Mouse (Mus musculus) brown adipose tissue, adult 24 weeks (tissue): ENCODE measurements around the gene Qpctl. TPM values are rescaled to one million over a fixed set of nuclear protein-coding genes. Genes with fewer than 3 reads are reported as not detected.
A peak's percentile ranks its signal among the peaks of the same experiment; 100 is the strongest.

Experiments used
- H3K27ac ChIP-seq: fragments of 200-500 bp; replicated peaks from 2 replicates; pipeline ENCODE4 v1.5.1; 2012; ENCODE audit warnings: low read depth, mild to moderate bottlenecking, low read length
- H3K4me1 ChIP-seq: fragments of 200-500 bp; 2 replicates; pipeline ENCODE4 v1.6.1; 2012; ENCODE audit warnings: low read length, mixed read lengths; ENCODE audit not compliant: control insufficient read depth, insufficient read depth, insufficient read length
- H3K4me3 ChIP-seq: fragments of 200-500 bp; 2 replicates; pipeline ENCODE4 v1.5.1; 2012; ENCODE audit warnings: low read depth, mild to moderate bottlenecking, low read length, moderate library complexity; ENCODE audit not compliant: insufficient read depth
- polyA plus RNA-seq: library from polyadenylated mRNA; stranded (reverse); fragments of >200 nt; gene quantifications from 2 replicates; pipeline ENCODE4 v1.2.4, GENCODE M21; 2012; ENCODE audit not compliant: missing spikeins, insufficient read depth, insufficient read length

Qpctl gene
- polyA plus RNA-seq = 7.5 and 9.1 TPM in 2 replicates

DNA sequence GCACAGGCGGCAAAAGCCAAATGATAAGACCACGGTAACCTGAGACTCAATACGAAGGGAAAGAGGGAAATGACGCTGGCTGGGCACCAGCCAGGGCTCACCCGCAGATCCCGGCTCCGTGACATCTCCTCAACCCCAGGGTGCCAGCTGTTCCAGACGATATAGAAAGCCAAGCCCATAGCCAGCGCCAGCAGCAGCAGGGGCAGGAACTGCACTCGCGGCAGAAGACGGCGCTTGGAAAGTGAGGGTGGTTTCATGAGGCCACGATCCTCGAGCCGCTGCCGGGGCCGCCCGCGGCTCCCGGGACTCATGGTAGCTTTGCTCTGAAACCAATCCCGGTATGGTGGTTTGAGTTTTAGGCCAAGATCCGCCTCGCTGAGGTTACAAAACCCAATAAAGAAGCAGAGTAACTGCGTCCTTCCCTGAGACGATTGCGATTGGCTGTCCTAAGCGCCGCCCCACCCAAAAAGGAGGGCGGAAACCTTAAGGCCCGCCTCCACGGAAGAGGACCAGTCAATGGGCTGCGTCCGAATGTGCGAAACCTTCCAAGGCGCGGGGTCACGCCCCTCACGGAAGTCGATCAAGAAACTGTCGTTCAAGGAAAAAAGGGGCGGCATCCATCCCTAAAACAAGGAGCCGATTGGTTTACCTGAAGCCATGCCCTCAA is at the start of gene Qpctl:
Qpctl (minus strand) TSS at position 417 of the 667 bp plus-strand sequence.
- Histone ChIP-seq H3K4me3 (peak within 1 kb of the TSS; percentile 70), H3K27ac (peak within 1 kb of the TSS; percentile 48), H3K4me1 (peaks cover 6% of the 10 kb centered on the region; the same call in 1 of the 2 replicates)

DNA sequence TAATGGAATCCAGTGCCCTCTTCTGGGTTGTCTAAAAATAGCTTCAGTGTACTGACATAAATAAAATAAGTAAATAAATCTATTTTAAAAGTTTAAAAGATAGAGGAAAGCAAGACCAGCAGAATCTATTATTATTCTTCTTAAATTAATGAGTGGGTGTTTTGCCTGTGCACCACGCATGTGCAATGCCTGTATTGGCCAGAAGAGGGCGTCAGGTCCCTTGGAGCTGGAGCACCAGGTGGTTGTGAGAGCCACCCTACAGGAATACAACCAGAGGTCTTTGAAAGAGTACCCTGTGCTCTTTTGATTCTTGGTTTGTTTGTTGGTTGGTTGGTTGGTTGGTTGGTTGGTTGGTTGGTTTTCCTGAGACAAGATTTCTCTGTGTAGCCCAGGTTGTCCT is 48.9 kb upstream of the Qpctl start:
- Histone ChIP-seq H3K27ac (no peak overlapping the region), H3K4me1 (no peaks in the 10 kb centered on the region), H3K4me3 (no peak overlapping the region)

DNA sequence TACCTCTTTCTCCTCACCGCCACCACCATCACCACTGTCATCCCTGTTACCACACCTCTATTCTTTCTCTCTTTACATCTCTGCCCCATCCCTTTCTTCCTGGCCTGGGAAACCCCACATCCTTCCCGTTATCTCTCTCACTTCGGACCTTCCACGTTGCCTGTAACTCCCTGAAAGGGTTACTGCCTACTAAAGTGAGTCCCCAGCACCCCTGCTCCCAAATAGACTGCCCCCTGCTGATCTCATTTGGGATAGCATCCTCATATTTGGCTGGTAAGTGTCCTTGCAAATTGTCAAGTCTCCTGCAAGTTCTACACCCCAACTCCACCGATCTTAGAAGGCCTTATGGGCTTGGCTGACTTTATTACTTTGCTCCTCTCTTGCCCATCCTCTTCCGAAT is 47.6 kb upstream of the Qpctl start:
- Histone ChIP-seq H3K4me3 (no peak overlapping the region), H3K4me1 (no peaks in the 10 kb centered on the region), H3K27ac (no peak overlapping the region)

DNA sequence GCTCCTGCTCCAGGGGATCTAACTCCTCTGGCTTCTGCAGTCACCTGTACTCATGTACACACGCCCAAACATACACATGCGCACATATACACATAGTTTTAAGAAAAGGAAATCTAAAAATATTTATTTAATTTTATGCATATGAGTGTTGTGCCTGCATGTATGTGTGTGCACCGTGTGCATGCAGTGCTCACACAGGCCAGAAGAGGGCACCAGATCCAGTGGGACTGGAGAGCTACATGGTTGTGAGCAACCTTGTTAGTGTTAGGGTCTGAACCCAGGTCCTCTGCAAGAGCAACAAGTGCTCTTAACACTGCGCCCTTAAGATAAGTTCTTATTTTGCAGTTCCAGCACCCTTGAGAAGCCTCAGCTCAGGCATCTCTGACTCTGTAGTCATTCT is 45.6 kb upstream of the Qpctl start:
- H3K27ac ChIP-seq = no peak overlapping the region
- H3K4me1 ChIP-seq = no peaks in the 10 kb centered on the region
- H3K4me3 ChIP-seq = no peak overlapping the region

DNA sequence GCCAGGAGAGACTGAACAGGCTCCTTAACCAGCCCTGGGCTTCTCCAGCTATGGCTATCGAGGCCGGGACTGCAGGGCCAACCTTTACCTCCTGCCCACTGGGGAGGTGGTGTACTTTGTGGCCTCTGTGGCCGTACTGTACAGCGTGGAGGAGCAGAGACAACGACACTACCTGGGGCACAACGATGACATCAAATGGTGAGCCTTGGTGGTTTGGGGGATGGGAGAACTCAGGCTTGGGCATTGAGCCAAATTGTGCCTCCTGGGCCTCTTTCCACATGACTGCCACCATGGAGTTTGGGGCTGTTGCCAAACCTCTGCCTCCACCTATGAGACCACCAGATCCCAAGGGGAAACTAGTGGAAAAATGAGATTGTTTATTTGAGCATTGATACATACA is 35.7 kb upstream of the Qpctl start:
- Histone ChIP-seq H3K27ac (no peak overlapping the region), H3K4me3 (no peak overlapping the region), H3K4me1 (peaks cover 2% of the 10 kb centered on the region; the same call in 1 of the 2 replicates)

DNA sequence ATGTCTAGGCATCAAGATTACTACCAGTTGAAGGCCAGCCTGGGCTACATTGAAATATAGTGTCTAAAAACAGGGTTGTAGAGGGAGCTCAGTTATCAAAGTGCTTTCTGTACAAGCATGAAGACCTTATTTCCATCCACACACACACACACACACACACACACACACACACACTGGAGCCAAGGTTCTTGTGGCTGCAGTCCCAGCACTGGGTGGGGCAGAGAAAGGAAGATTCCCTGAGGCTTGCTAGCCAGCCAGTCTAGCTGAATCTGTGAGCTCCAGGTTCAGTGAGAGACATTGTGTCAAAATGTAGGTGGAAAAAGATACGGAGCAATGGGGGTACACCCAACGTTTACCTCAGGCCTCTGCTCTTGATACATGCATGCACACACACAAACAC is 35.2 kb upstream of the Qpctl start:
- Histone ChIP-seq H3K4me3 (no peak overlapping the region), H3K4me1 (peaks cover 5% of the 10 kb centered on the region; the same call in 1 of the 2 replicates), H3K27ac (no peak overlapping the region)

DNA sequence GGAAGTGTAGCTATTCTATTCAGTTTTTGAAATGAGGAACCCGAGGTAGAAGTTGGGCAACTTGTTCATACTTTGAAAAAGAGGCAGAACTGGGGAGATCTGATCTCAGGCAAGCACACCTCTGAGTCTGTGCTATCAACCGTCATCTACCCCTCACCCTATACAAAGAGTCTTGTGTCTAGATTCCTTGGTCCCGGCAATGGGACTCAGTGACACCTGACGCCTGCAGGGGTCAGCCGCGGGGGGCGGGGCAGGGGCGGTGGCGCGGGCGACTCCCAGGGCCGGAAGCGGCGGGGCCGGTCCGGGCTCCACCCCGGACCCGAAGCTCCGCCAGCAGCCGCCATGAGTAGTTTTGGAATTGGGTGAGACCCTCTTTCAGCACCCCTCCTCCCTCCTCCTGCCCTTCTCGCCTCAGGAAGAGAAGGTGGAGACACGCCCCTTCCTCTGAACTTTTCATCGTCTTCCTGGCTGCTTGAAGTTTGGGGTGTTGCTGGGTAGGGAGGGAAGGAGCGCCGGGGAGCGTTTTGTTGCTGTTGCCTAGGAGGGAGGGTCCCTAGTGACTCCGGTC is 31.9 kb upstream of the Qpctl start:
- Histone ChIP-seq H3K4me3 (peak overlapping the region; percentile 58), H3K27ac (no peak overlapping the region), H3K4me1 (peaks cover 6% of the 10 kb centered on the region; the same call in 1 of the 2 replicates)

DNA sequence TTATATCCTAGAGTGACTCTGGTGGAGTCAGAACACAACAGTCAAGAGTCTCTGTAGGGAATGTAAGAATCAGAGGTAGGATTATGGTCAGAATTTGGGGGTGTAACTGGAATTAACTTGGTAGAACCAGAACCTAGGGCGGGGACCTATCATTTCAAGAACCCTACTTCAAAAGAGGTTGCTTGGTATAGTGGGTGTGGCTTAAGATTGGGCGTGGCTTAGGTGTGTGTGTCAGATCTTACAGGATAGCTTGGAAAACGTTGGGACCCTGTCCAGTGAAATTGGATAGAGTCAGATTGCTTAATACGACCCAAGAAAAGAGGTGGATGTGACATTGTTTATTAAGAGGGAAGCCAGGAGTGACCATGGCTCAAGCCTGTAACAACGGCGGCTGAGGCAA is 30.8 kb upstream of the Qpctl start:
- Histone ChIP-seq H3K27ac (no peak overlapping the region), H3K4me3 (no peak overlapping the region), H3K4me1 (peaks cover 6% of the 10 kb centered on the region; the same call in 1 of the 2 replicates)

DNA sequence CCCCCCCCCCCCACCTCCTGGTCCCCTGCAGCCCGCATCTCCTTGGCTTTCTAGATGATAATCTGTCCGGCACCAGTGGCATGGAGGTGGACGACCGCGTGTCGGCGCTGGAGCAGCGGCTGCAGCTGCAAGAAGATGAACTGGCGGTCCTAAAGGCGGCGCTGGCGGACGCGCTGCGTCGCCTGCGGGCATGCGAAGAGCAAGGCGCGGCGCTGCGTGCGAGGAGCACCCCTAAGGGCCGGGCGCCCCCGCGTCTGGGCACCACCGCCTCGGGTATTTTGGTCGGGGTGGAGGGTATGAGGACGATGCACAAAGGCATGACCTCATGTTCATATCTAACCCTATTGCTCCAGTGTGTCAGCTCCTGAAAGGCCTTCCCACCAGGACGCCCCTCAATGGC is 30.1 kb upstream of the Qpctl start:
- H3K27ac ChIP-seq = no peak overlapping the region
- H3K4me3 ChIP-seq = no peak overlapping the region
- H3K4me1 ChIP-seq = peaks cover 6% of the 10 kb centered on the region; the same call in 1 of the 2 replicates

DNA sequence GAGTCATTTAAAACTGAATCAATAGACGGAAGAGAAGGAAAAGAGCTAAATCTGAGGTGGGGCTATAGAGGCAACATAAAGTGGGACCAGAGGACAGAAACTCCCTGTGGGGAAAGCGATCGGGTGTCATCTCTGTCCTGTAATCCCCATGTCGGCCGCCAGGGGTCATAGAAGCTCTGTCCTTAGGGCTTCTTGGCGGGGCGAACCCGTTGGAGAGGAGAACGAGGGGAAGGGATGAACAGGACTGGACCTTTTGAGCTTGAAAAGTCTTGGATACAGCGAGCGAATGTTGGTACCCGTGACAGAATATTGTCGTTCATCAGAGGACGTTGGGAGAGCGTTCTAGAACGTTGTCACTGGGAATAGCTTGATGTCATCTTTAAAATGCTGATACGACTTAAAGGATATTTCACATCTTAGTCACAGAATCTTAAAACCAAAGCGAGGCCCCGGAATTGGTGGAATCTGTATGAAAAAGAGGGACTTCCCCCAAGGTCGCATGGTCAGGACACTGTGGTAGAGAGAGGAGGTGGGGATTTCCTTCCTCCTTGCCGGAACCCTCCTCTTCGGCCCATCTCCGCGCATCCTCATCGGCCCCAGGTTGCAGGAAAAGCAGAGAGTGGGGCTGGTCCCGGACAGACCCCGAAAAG is 29.5 kb upstream of the Qpctl start:
- Histone ChIP-seq H3K4me3 (peak overlapping the region; percentile 22; the same call in 1 of the 2 replicates), H3K4me1 (peaks cover 6% of the 10 kb centered on the region; the same call in 1 of the 2 replicates), H3K27ac (no peak overlapping the region)

DNA sequence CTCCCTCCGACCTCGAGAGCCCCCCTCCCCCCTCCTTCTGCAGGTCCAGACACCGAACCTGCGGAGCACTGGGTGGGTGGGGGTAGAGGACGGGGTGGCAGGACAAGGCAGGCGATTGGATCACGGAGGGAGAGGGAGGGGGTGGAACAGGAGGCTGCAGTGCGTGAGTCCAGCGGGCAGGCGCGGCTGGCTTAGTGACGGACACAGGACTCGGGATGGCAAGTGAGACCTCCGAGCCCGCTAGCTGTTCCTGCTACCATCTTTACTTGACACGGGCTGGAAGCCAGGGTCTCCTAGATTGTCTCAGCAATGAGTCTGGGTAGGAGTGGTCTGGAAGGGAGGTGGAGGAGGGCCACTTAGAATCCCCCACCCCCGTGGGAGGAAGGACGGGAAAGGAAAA is 28.9 kb upstream of the Qpctl start:
- H3K4me1 ChIP-seq = peaks cover 6% of the 10 kb centered on the region; the same call in 1 of the 2 replicates
- no peak overlapping the region for H3K4me3 ChIP-seq
- H3K27ac ChIP-seq = no peak overlapping the region

DNA sequence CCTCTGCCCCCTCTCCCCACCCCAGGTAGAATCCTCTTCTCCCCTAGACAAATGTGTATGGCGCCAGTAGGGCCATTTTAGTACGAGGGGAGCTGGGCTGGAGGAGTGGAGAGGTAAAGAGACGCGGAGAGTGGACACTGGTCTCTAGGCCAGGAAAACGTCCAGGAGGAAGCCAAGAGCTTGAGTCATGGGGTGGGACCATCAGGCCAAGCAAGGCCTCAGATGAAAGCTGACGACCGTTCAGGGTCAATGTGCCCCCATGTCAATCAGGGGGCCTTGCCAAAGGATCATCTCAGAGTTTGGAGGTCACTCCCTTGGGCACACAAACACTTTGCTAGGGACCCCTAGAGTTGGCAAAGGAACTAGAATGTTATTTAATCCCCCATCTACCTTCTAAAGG is 28.1 kb upstream of the Qpctl start:
- H3K4me3 ChIP-seq = no peak overlapping the region
- H3K4me1 ChIP-seq = peaks cover 6% of the 10 kb centered on the region; the same call in 1 of the 2 replicates

DNA sequence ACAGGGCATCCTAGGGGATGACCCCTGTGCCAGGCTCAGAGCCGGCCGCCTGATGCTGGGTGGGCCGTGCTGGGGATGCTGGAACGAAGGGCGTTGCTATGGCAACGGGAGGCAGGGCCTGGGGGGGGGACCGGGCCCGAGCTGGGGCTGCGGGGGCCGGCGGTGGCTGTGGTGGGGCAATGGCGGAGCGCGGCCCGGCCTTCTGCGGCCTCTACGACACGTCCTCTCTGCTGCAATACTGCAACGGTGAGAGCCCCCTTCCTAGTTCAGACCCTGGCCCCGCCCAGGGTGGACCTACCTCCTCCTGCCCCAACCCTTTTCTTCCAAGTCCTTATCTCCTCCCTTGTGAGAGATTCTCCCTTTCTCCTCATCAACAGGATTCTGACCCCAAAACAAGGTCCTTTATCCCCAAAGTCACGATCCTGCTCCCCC is 27.4 kb upstream of the Qpctl start:
- Histone ChIP-seq H3K4me1 (peaks cover 3% of the 10 kb centered on the region; the same call in 1 of the 2 replicates), H3K27ac (no peak overlapping the region), H3K4me3 (no peak overlapping the region)

More for the DNA sequence above, 28.1 kb upstream of the Qpctl start:
- H3K27ac ChIP-seq = no peak overlapping the region

DNA sequence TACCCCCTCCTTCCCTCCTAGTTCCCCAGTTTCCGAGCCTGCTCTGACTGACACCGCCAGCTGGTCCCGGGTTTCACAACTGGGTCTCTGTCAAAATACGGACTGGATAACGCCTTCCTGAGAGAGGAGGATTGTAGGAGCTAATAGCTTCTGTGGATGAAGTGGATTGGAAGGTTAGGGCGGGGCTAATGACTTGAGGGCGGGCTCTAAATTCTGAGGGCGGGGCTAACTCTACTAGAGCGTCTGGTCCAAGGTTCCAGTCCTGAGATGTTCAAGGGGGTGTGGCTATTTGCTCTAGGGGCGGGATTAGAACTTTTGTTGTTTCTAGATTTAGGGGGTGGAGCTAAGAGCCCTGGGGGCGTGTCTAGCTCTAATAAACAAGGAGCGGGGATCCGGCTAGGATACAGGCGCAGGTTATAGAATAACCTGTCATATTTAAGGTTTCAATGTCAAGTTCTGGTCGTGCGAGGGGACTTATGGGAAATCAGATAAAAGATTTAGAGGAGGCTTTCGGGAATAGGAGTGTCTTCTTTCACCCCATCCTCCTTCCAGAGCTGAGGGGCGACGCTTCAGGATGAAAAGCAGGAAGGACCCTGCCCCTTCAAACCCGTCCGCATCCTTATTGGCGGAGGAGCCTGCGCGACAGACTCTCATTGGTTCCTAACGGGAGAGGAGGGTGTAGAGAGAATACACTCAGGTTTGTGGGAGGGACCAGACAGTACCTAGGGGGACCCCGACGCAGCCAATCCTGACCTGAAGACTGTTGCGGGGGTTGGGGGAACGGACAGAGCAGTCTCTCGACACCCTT is 26.8 kb upstream of the Qpctl start, which contains the start of gene Eml2:
Eml2 (plus strand) TSS at position 714 of the 808 bp plus-strand sequence.
- no peak within 1 kb of the TSS for H3K4me3 ChIP-seq
- H3K27ac ChIP-seq = no peak within 1 kb of the TSS

DNA sequence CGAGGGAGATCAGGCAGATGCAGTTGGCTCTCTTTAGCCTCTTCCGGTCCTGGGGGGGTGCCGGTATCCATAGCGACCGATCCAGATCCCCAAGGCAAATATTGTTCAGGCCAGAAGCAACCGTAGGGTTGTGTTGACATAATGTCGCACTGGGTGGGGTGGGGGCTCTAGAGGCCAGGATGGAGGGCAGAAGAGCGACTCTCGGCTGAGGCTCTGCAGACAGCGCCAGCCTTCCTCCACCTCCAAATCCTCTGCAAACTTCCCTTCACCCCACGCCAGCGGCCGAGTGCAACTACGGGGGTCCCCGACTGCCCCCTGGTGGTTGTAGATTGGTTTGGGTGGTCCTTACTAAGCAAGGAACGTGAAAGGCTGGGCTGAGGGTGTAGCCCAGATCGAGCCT is 23.8 kb upstream of the Qpctl start:
- H3K4me1 ChIP-seq = no peaks in the 10 kb centered on the region
- H3K27ac ChIP-seq = no peak overlapping the region
- H3K4me3 ChIP-seq = 0 out of 2 replicates have a peak overlapping the region, but pooled peaks have one; percentile 34

More for the DNA sequence above, 26.8 kb upstream of the Qpctl start, which contains the start of gene Eml2:
- peaks cover 3% of the 10 kb centered on the region; the same call in 1 of the 2 replicates for H3K4me1 ChIP-seq
